Mouse (Mus musculus) midbrain, embryonic 16.5 days (tissue): Measurements from ENCODE around the gene Mrpl4. TPM values are rescaled to one million over a fixed set of nuclear protein-coding genes. Genes with fewer than 3 reads are reported as not detected.

Experiments
- ATAC-seq: fragments of 200-750 bp; cut with Nextera tagmentation; 2 replicates; pipeline ENCODE4 v1.8.0; 2017; ENCODE audit warnings: moderate TSS enrichment
- H3K27ac ChIP-seq: fragments of 300-500 bp; sonication (generic); 2 replicates; pipeline ENCODE4 v1.5.1; 2014; ENCODE audit warnings: mild to moderate bottlenecking, low read length, mixed read lengths
- H3K27me3 ChIP-seq: fragments of 300-500 bp; sonication (generic); 2 replicates; pipeline ENCODE4 v1.6.1; 2014; ENCODE audit warnings: low read depth, low read length, mixed read lengths; ENCODE audit not compliant: control insufficient read depth, insufficient read depth
- H3K36me3 ChIP-seq: fragments of 300-500 bp; sonication (generic); 2 replicates; pipeline ENCODE4 v1.6.1; 2014; ENCODE audit warnings: mild to moderate bottlenecking, low read length, moderate library complexity, mixed read lengths; ENCODE audit not compliant: control insufficient read depth, insufficient read depth
- H3K4me1 ChIP-seq: fragments of 300-500 bp; sonication (generic); 2 replicates; pipeline ENCODE4 v1.6.1; 2014; ENCODE audit warnings: mild to moderate bottlenecking, low read length, mixed read lengths; ENCODE audit not compliant: control insufficient read depth, insufficient read depth
- H3K4me2 ChIP-seq: fragments of 300-500 bp; sonication (generic); 2 replicates; pipeline ENCODE4 v1.6.1; 2014; ENCODE audit warnings: mild to moderate bottlenecking, low read length, mixed read lengths
- H3K4me3 ChIP-seq: fragments of 300-500 bp; sonication (generic); 2 replicates; pipeline ENCODE4 v1.5.1; 2014; ENCODE audit warnings: low read depth, mild to moderate bottlenecking, low read length, moderate library complexity, mixed read lengths
- H3K9ac ChIP-seq: fragments of 300-500 bp; sonication (generic); 2 replicates; pipeline ENCODE4 v1.6.1; 2014; ENCODE audit warnings: low read depth, low read length, mixed read lengths
- H3K9me3 ChIP-seq: fragments of 300-500 bp; sonication (generic); replicated peaks from 2 replicates; pipeline ENCODE4 v1.6.1; 2014; ENCODE audit warnings: mild to moderate bottlenecking, low read length, mixed read lengths; ENCODE audit not compliant: control insufficient read depth, poor library complexity, severe bottlenecking
- WGBS: fragments of 180-500 bp; shearing (Covaris S2); extraction: QIAGEN DNeasy Blood & Tissue Kit; methylation state at CpG from one replicate; pipeline ENCODE4 v1.1.7; 2014; 5-methylcytosine and 5-hydroxymethylcytosine counted together
- polyA plus RNA-seq: library from polyadenylated mRNA; unstranded; fragments of >200 nt; fragmentation: Nextera tagmentation; extraction: Ambion mirVana; gene quantifications from 2 replicates; pipeline ENCODE4 v1.2.1, GENCODE M21; 2015

Gene Mrpl4
- polyA plus RNA-seq, 1 experiment from 2014 or later: 104 TPM

- peak overlapping the region; percentile 97 for H3K4me2 ChIP-seq
- H3K9ac ChIP-seq: no peak overlapping the region
- no peak overlapping the region; the same call in 1 of the 2 replicates for H3K27ac ChIP-seq
- peak overlapping the region; percentile 54 for H3K4me3 ChIP-seq
- H3K27me3 ChIP-seq: peaks cover 59% of the 10 kb centered on the region
- H3K36me3 ChIP-seq: no peaks in the 10 kb centered on the region
- ATAC-seq: peak; percentile 41
- WGBS: 0% methylated on average over 13 of the region's 13 CpGs
- H3K9me3 ChIP-seq: no peaks in the 10 kb centered on the region
- peaks cover 37% of the 10 kb centered on the region for H3K4me1 ChIP-seq
These were observed 28.3 kb downstream of the Mrpl4 start for GRCm38 (mm10) chr9:21030781-21031250.

DNA sequence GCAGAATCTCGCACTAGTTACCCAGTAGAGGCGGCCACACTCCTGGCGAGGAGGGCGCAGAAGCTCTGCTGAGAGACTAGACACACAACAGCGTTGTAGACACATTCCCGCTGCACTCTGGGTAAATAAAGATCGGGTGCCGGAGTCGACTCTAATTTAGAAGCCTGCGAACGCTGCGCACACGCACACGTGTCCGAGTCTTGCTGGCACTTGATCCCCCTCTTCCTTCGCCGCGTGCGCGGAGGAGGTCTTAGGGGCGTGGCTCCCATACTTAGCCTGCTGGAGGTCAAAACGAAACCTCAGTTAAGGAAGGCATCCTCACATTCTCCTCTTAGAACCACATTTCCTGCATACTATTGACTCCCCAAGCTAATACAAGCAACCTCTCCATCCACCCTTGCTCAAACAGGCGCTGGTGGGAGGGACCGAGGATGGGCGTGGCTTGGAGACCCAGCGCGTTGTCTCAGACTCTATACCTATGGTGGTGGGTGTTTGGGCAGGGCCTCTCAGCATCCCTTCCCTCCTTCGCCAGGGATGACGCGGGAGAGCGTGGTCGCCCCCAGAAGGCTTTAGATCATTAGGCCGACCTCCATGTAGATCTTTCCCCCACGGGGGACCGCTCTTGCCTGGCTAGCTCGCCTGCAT lies 28.8 kb downstream of the Mrpl4 start:
- H3K36me3 ChIP-seq: no peaks in the 10 kb centered on the region
- H3K4me2 ChIP-seq: peak overlapping the region; percentile 97
- peak overlapping the region; percentile 64; the same call in 1 of the 2 replicates for H3K27ac ChIP-seq
- peak overlapping the region; percentile 76 for H3K9ac ChIP-seq
- WGBS: under 1% methylated on average over 36 of the region's 36 CpGs
- peaks cover 42% of the 10 kb centered on the region for H3K4me1 ChIP-seq
- H3K27me3 ChIP-seq: peaks cover 64% of the 10 kb centered on the region
- H3K9me3 ChIP-seq: no peaks in the 10 kb centered on the region
- ATAC-seq: peak; percentile 71
- peak overlapping the region; percentile 54 for H3K4me3 ChIP-seq

DNA sequence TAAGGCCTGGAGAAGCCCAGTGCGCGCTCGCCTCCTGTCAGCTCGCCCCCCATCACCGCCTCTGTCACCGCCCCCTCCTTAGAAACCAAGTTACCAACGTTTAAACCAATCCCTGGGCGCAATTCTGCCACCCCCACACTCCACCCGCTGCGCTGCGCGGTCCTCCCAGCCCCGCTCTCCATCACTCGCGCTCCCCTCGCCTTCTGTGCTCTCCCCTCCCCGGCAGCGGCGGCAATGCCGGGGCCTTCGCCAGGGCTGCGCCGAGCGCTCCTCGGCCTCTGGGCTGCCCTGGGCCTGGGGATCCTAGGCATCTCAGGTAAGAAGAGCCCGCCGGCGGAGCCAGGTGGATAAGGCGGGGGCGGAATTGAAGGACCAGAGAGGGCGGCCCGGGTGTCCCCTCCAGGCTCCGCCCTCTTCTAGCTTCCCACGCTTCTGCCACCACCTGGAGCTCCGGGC lies 29.4 kb downstream of the Mrpl4 start, which contains the start of gene Icam5:
Icam5 (plus strand) TSS at position 178 of the 456 bp plus-strand sequence.
- H3K4me2 ChIP-seq: peak within 1 kb of the TSS; percentile 97
- under 1% methylated on average over 30 of the region's 35 CpGs for WGBS
- peaks cover 48% of the 10 kb centered on the region for H3K4me1 ChIP-seq
- H3K36me3 ChIP-seq: no peaks in the 10 kb centered on the region
- peak within 1 kb of the TSS; percentile 54 for H3K4me3 ChIP-seq
- peak within 1 kb of the TSS; percentile 76 for H3K9ac ChIP-seq
- ATAC-seq: peak; percentile 44
- H3K9me3 ChIP-seq: no peaks in the 10 kb centered on the region
- peak within 1 kb of the TSS; percentile 64; the same call in 1 of the 2 replicates for H3K27ac ChIP-seq
- H3K27me3 ChIP-seq: peaks cover 70% of the 10 kb centered on the region

- Histone ChIP-seq H3K27me3 (peaks cover 73% of the 10 kb centered on the region), H3K27ac (no peak overlapping the region), H3K4me2 (peak overlapping the region; percentile 97), H3K9ac (peak overlapping the region; percentile 76; the same call in 1 of the 2 replicates), H3K4me3 (peak overlapping the region; percentile 54), H3K9me3 (no peaks in the 10 kb centered on the region), H3K36me3 (no peaks in the 10 kb centered on the region), H3K4me1 (peaks cover 53% of the 10 kb centered on the region)
- no peak for ATAC-seq
- 2% methylated on average over 7 of the region's 7 CpGs for WGBS
These were observed 30.0 kb downstream of the Mrpl4 start for GRCm38 (mm10) chr9:21032491-21032890.

- Histone ChIP-seq H3K27ac (no peak overlapping the region), H3K4me3 (peak overlapping the region; percentile 54), H3K36me3 (no peaks in the 10 kb centered on the region), H3K9ac (no peak overlapping the region), H3K27me3 (peaks cover 79% of the 10 kb centered on the region), H3K4me2 (peak overlapping the region; percentile 97), H3K9me3 (no peaks in the 10 kb centered on the region), H3K4me1 (peaks cover 58% of the 10 kb centered on the region)
- 1% methylated on average over 34 of the region's 34 CpGs for WGBS
- ATAC-seq: no peak
These were observed 30.6 kb downstream of the Mrpl4 start for GRCm38 (mm10) chr9:21033136-21033535.

GRCm38 (mm10) chr9:21034481-21035085 lies 32.0 kb downstream of the Mrpl4 start:
- Histone ChIP-seq H3K9me3 (no peaks in the 10 kb centered on the region), H3K9ac (no peak overlapping the region), H3K4me2 (no peak overlapping the region; the same call in 1 of the 2 replicates), H3K4me1 (peaks cover 59% of the 10 kb centered on the region), H3K4me3 (no peak overlapping the region; the same call in 1 of the 2 replicates), H3K36me3 (no peaks in the 10 kb centered on the region), H3K27me3 (peaks cover 80% of the 10 kb centered on the region), H3K27ac (no peak overlapping the region)
- no peak for ATAC-seq
- 6% methylated on average over 17 of the region's 17 CpGs for WGBS

GRCm38 (mm10) chr9:21035586-21035985 lies 33.0 kb downstream of the Mrpl4 start:
- Histone ChIP-seq H3K27ac (no peak overlapping the region), H3K27me3 (peaks cover 79% of the 10 kb centered on the region), H3K9me3 (no peaks in the 10 kb centered on the region), H3K4me1 (peaks cover 53% of the 10 kb centered on the region), H3K4me2 (peak overlapping the region; percentile 86), H3K36me3 (no peaks in the 10 kb centered on the region), H3K4me3 (peak overlapping the region; percentile 12; the same call in 1 of the 2 replicates), H3K9ac (0 out of 2 replicates have a peak overlapping the region, but pooled peaks have one; percentile 5)
- WGBS: 15% methylated on average over 9 of the region's 9 CpGs
- ATAC-seq: no peak

GRCm38 (mm10) chr9:21036161-21036560 lies 33.6 kb downstream of the Mrpl4 start:
- H3K27me3 ChIP-seq: peaks cover 81% of the 10 kb centered on the region
- no peak overlapping the region for H3K9ac ChIP-seq
- no peaks in the 10 kb centered on the region for H3K36me3 ChIP-seq
- peak overlapping the region; percentile 86 for H3K4me2 ChIP-seq
- H3K4me1 ChIP-seq: peaks cover 50% of the 10 kb centered on the region
- 7% methylated on average over 20 of the region's 20 CpGs for WGBS
- H3K4me3 ChIP-seq: peak overlapping the region; percentile 57
- ATAC-seq: no peak
- H3K27ac ChIP-seq: no peak overlapping the region
- no peaks in the 10 kb centered on the region for H3K9me3 ChIP-seq

- Histone ChIP-seq H3K27ac (no peak overlapping the region), H3K9me3 (no peaks in the 10 kb centered on the region), H3K4me2 (peak overlapping the region; percentile 86), H3K4me1 (peaks cover 49% of the 10 kb centered on the region), H3K27me3 (peaks cover 81% of the 10 kb centered on the region), H3K36me3 (no peaks in the 10 kb centered on the region), H3K4me3 (peak overlapping the region; percentile 57), H3K9ac (peak overlapping the region; percentile 84)
- WGBS: 1% methylated on average over 22 of the region's 22 CpGs
- ATAC-seq: peak; percentile 6; the same call in 1 of the 2 replicates
These were observed 34.1 kb downstream of the Mrpl4 start for GRCm38 (mm10) chr9:21036666-21037065.
